Mouse (Mus musculus): ENCODE measurements around the gene Actr3b.

- no peak for TF ChIP-seq CTCF (IDR thresholded peaks at IDR 0.05; ENCODE audit: borderline replicate concordance, insufficient read depth, low read depth, low read length)
- no peak for TF ChIP-seq POLR2A (IDR thresholded peaks at IDR 0.05; ENCODE audit: borderline replicate concordance, insufficient read depth, low read length)
Measured at GRCm38 (mm10) chr5:25797776-25798175, 38.0 kb downstream of the Actr3b start.
